Mouse (Mus musculus) stomach, postnatal 0 days (tissue): ENCODE data around the gene Zfp526.

Source experiments
- CTCF ChIP-seq: IDR thresholded peaks from 2 replicates; pipeline ENCODE4 v1.5.1; 2016; ENCODE audit warnings: antibody characterized with exemption, low read depth, mild to moderate bottlenecking, moderate library complexity
- EP300 ChIP-seq: optimal IDR thresholded peaks from 2 replicates; pipeline ENCODE3; 2016; ENCODE audit warnings: antibody characterized with exemption

- TF ChIP-seq CTCF: no peak
- TF ChIP-seq EP300: no peak
Measured at GRCm38 (mm10) chr7:25248018-25248647, 26.9 kb downstream of the Zfp526 start.
